Mouse (Mus musculus) lung, postnatal 0 days (tissue): ENCODE results near the gene Bcl2l10. TPM values are rescaled to one million over a fixed set of nuclear protein-coding genes. Genes with fewer than 3 reads are reported as not detected.
"Not testable (repeated sequence)": the region's sequence is repeated elsewhere in the genome, so short reads cannot be mapped to it uniquely, and the experiment has no call there.

ENCODE experiments used
- ATAC-seq: fragments of 200-750 bp; cut with Nextera tagmentation; 2 replicates; pipeline ENCODE4 v1.8.0; 2017; ENCODE audit warnings: moderate library complexity
- DNase-seq: peaks from one replicate; pipeline ENCODE4 v3.0.0-alpha.2; 2016; ENCODE audit warnings: low spot score
- H3K27ac ChIP-seq: fragments of 300-500 bp; sonication (generic); 2 replicates; pipeline ENCODE4 v1.5.1; 2014; ENCODE audit warnings: antibody characterized with exemption, mild to moderate bottlenecking, low read length, mixed read lengths
- H3K27me3 ChIP-seq: fragments of 300-500 bp; sonication (generic); replicated peaks from 2 replicates; pipeline ENCODE4 v1.6.1; 2014; ENCODE audit warnings: low read length, mixed read lengths; ENCODE audit not compliant: insufficient read depth
- H3K36me3 ChIP-seq: fragments of 300-500 bp; sonication (generic); 2 replicates; pipeline ENCODE4 v1.6.1; 2014; ENCODE audit warnings: low read length, mixed read lengths; ENCODE audit not compliant: insufficient read depth
- H3K4me1 ChIP-seq: fragments of 300-500 bp; sonication (generic); 2 replicates; pipeline ENCODE4 v1.6.1; 2014; ENCODE audit warnings: antibody characterized with exemption, low read depth, low read length, mixed read lengths; ENCODE audit not compliant: insufficient read depth
- H3K4me2 ChIP-seq: fragments of 300-500 bp; sonication (generic); replicated peaks from 2 replicates; pipeline ENCODE4 v1.6.1; 2014; ENCODE audit warnings: low read depth, mild to moderate bottlenecking, low read length, moderate library complexity, mixed read lengths
- H3K4me3 ChIP-seq: fragments of 300-500 bp; sonication (generic); 2 replicates; pipeline ENCODE4 v1.5.1; 2014; ENCODE audit warnings: low read depth, low read length
- H3K9ac ChIP-seq: fragments of 300-500 bp; sonication (generic); replicated peaks from 2 replicates; pipeline ENCODE4 v1.6.1; 2014; ENCODE audit warnings: low read depth, mild to moderate bottlenecking
- H3K9me3 ChIP-seq: fragments of 300-500 bp; sonication (generic); 2 replicates; pipeline ENCODE4 v1.6.1; 2016; ENCODE audit warnings: low read length, mixed read lengths
- CTCF ChIP-seq: IDR thresholded peaks from 2 replicates; pipeline ENCODE4 v1.5.1; 2016; ENCODE audit warnings: antibody characterized with exemption, mild to moderate bottlenecking
- EP300 ChIP-seq: IDR thresholded peaks from 2 replicates; pipeline ENCODE4 v1.6.1; 2016; ENCODE audit warnings: antibody characterized with exemption, mild to moderate bottlenecking, control low read depth
- WGBS: fragments of 180-500 bp; shearing (Covaris S2); extraction: QIAGEN DNeasy Blood & Tissue Kit; methylation state at CpG from one replicate; pipeline ENCODE4 v1.1.7; 2014; 5-methylcytosine and 5-hydroxymethylcytosine counted together
- polyA plus RNA-seq: library from polyadenylated mRNA; unstranded; fragments of >200 nt; fragmentation: Nextera tagmentation; extraction: Ambion mirVana; gene quantifications from 2 replicates; pipeline ENCODE4 v1.2.1, GENCODE M21; 2015

Bcl2l10 gene
- polyA plus RNA-seq, 1 experiment from 2014 or later: 0.13 TPM

- ATAC-seq: no peak
- WGBS: 77% methylated on average over 4 of the region's 4 CpGs
- Histone ChIP-seq H3K36me3 (no peaks in the 10 kb centered on the region), H3K9me3 (no peaks in the 10 kb centered on the region), H3K4me1 (no peaks in the 10 kb centered on the region), H3K9ac (no peak overlapping the region), H3K27me3 (no peaks in the 10 kb centered on the region), H3K27ac (no peak overlapping the region), H3K4me3 (no peak overlapping the region), H3K4me2 (no peak overlapping the region)
- TF ChIP-seq EP300 (no peak), CTCF (no peak)
- no peak for DNase-seq
These were observed 8.2 kb downstream of the Bcl2l10 start for GRCm38 (mm10) chr9:75355783-75356182.

- H3K27me3 ChIP-seq: no peaks in the 10 kb centered on the region
- 57% methylated on average over 9 of the region's 9 CpGs for WGBS
- no peak overlapping the region for H3K4me3 ChIP-seq
- ATAC-seq (no peak), DNase-seq (no peak)
- no peaks in the 10 kb centered on the region for H3K4me1 ChIP-seq
- TF ChIP-seq CTCF (no peak), EP300 (no peak)
- no peaks in the 10 kb centered on the region for H3K9me3 ChIP-seq
- H3K4me2 ChIP-seq: no peak overlapping the region
- H3K36me3 ChIP-seq: no peaks in the 10 kb centered on the region
- H3K27ac ChIP-seq: no peak overlapping the region
- no peak overlapping the region for H3K9ac ChIP-seq
These were observed 9.6 kb downstream of the Bcl2l10 start for GRCm38 (mm10) chr9:75357087-75357654.

- no peak overlapping the region for H3K4me2 ChIP-seq
- H3K4me3 ChIP-seq: no peak overlapping the region
- DNase-seq (peak; percentile 89), ATAC-seq (peak; percentile 81)
- 0 out of 2 replicates have a peak, but pooled peaks have one; percentile 7 for TF ChIP-seq EP300
- peak; percentile 92 for TF ChIP-seq CTCF
- no peaks in the 10 kb centered on the region for H3K4me1 ChIP-seq
- no peaks in the 10 kb centered on the region for H3K36me3 ChIP-seq
- H3K27me3 ChIP-seq: no peaks in the 10 kb centered on the region
- H3K9ac ChIP-seq: no peak overlapping the region
- no peaks in the 10 kb centered on the region for H3K9me3 ChIP-seq
- 22% methylated on average over 5 of the region's 5 CpGs for WGBS
- H3K27ac ChIP-seq: no peak overlapping the region
These were observed 14.1 kb downstream of the Bcl2l10 start for GRCm38 (mm10) chr9:75361699-75362098.

- no peak overlapping the region for H3K4me2 ChIP-seq
- no peaks in the 10 kb centered on the region for H3K4me1 ChIP-seq
- DNase-seq (peak; percentile 12), ATAC-seq (peak; percentile 39)
- 75% methylated on average over 4 of the region's 4 CpGs for WGBS
- no peak overlapping the region for H3K27ac ChIP-seq
- no peaks in the 10 kb centered on the region for H3K27me3 ChIP-seq
- H3K36me3 ChIP-seq: no peaks in the 10 kb centered on the region
- no peak overlapping the region for H3K9ac ChIP-seq
- H3K9me3 ChIP-seq: no peaks in the 10 kb centered on the region
- no peak overlapping the region for H3K4me3 ChIP-seq
- TF ChIP-seq CTCF (no peak), EP300 (no peak)
These were observed 14.6 kb downstream of the Bcl2l10 start for GRCm38 (mm10) chr9:75362201-75362600.

GRCm38 (mm10) chr9:75363001-75363400 lies 15.4 kb downstream of the Bcl2l10 start:
- H3K27me3 ChIP-seq: no peaks in the 10 kb centered on the region

GRCm38 (mm10) chr9:75363702-75364101 lies 16.1 kb downstream of the Bcl2l10 start:
- WGBS: 53% methylated on average over 7 of the region's 7 CpGs
- not testable (repeated sequence) for ATAC-seq, DNase-seq

More at GRCm38 (mm10) chr9:75363001-75363400, 15.4 kb downstream of the Bcl2l10 start:
- H3K36me3 ChIP-seq: no peaks in the 10 kb centered on the region
- H3K4me1 ChIP-seq: no peaks in the 10 kb centered on the region
- no peak overlapping the region for H3K4me3 ChIP-seq
- ATAC-seq (no peak), DNase-seq (no peak)
- H3K9ac ChIP-seq: no peak overlapping the region
- H3K4me2 ChIP-seq: no peak overlapping the region
- no peaks in the 10 kb centered on the region for H3K9me3 ChIP-seq
- no peak for TF ChIP-seq CTCF
- no peak for TF ChIP-seq EP300
- no peak overlapping the region for H3K27ac ChIP-seq
- 78% methylated on average over 5 of the region's 5 CpGs for WGBS

GRCm38 (mm10) chr9:75365195-75365594 lies 17.6 kb downstream of the Bcl2l10 start:
- H3K27me3 ChIP-seq: no peaks in the 10 kb centered on the region
- no peaks in the 10 kb centered on the region for H3K9me3 ChIP-seq
- no peaks in the 10 kb centered on the region for H3K4me1 ChIP-seq
- DNase-seq: no peak
- H3K4me2 ChIP-seq: no peak overlapping the region
- no peak overlapping the region for H3K27ac ChIP-seq
- ATAC-seq: no peak
- TF ChIP-seq CTCF: no peak
- TF ChIP-seq EP300: no peak
- no peak overlapping the region for H3K4me3 ChIP-seq
- WGBS: 78% methylated on average over 4 of the region's 4 CpGs
- no peak overlapping the region for H3K9ac ChIP-seq
- no peaks in the 10 kb centered on the region for H3K36me3 ChIP-seq

More at GRCm38 (mm10) chr9:75363702-75364101, 16.1 kb downstream of the Bcl2l10 start:
- not testable (repeated sequence) for H3K4me3 ChIP-seq, H3K9ac ChIP-seq, H3K4me2 ChIP-seq, H3K4me1 ChIP-seq, H3K27me3 ChIP-seq, H3K9me3 ChIP-seq, H3K27ac ChIP-seq, H3K36me3 ChIP-seq
